ENCODE assay signal across 11 mouse cellular contexts in genomic region chr7:68917876-68918200, GRCm38 (mm10).
DNase-seq lines count a peak whose midpoint lies in the region; ATAC-seq and TF ChIP-seq lines count a peak whose summit lies in the region.
"Had no signal": no experiment of that assay in that cellular context is flagged by ENCODE, and none has a peak within 500 bp of the region (broad histone marks: within the 10 kb centered on the region; RNA-seq: fewer than 3 reads in every experiment).

No protein-coding gene starts in this region.

- no peak overlapping the region for H3K9ac ChIP-seq in heart, embryonic 14.5 days (ENCODE audit: low read length)
- H3K9ac ChIP-seq in lung, embryonic 14.5 days, result no peak overlapping the region
- H3K9ac ChIP-seq in stomach, embryonic 15.5 days, result no peak overlapping the region

- H3K9me3 ChIP-seq in heart, embryonic 14.5 days (ENCODE audit: control insufficient read depth, low read length), result no peaks in the 10 kb centered on the region
- no peaks in the 10 kb centered on the region for H3K9me3 ChIP-seq in lung, embryonic 14.5 days (ENCODE audit: low read depth, low read length)
- H3K9me3 ChIP-seq in limb, embryonic 10.5 days (replicated peaks), result no peaks in the 10 kb centered on the region
- no peaks in the 10 kb centered on the region for H3K9me3 ChIP-seq in stomach, embryonic 15.5 days

- no peak overlapping the region for H3K27ac ChIP-seq in heart, embryonic 14.5 days (replicated peaks in 1 of 2; ENCODE audit: control insufficient read depth in 1 of 2, insufficient read depth in 1 of 2, low read depth in 2 of 2, low read length in 2 of 2)
- H3K27ac ChIP-seq in lung, embryonic 14.5 days (ENCODE audit: low read depth), result no peak overlapping the region
- H3K27ac ChIP-seq in limb, embryonic 10.5 days, result no peak overlapping the region
- H3K27ac ChIP-seq in stomach, embryonic 15.5 days, result no peak overlapping the region
- H3K27ac ChIP-seq: hindbrain, postnatal 0 days; left cerebral cortex, adult 2 months had no signal

- peak overlapping the region; percentile 50 for H3K4me2 ChIP-seq in heart, embryonic 14.5 days (ENCODE audit: low read length)
- peak overlapping the region; percentile 47 for H3K4me2 ChIP-seq in lung, embryonic 14.5 days
- peak overlapping the region; percentile 37; the same call in 1 of the 2 replicates for H3K4me2 ChIP-seq in stomach, embryonic 15.5 days

- no peaks in the 10 kb centered on the region for H3K36me3 ChIP-seq in heart, embryonic 14.5 days (ENCODE audit: control insufficient read depth, insufficient read depth, low read length)
- H3K36me3 ChIP-seq in lung, embryonic 14.5 days (ENCODE audit: insufficient read depth), result no peaks in the 10 kb centered on the region
- H3K36me3 ChIP-seq in limb, embryonic 10.5 days, result no peaks in the 10 kb centered on the region
- H3K36me3 ChIP-seq in stomach, embryonic 15.5 days, result no peaks in the 10 kb centered on the region
- H3K36me3 ChIP-seq: G1E had no signal

- H3K27me3 ChIP-seq in heart, embryonic 14.5 days (ENCODE audit: control insufficient read depth, insufficient read depth, low read length), result no peaks in the 10 kb centered on the region
- no peaks in the 10 kb centered on the region for H3K27me3 ChIP-seq in lung, embryonic 14.5 days (ENCODE audit: insufficient read depth, low read length)
- no peaks in the 10 kb centered on the region for H3K27me3 ChIP-seq in limb, embryonic 10.5 days (ENCODE audit: low read depth, poor library complexity, severe bottlenecking)
- H3K27me3 ChIP-seq in stomach, embryonic 15.5 days (replicated peaks), result no peaks in the 10 kb centered on the region

- no peak for ATAC-seq in heart, embryonic 14.5 days (ENCODE audit: insufficient number of reproducible peaks, insufficient read depth, low FRiP score, low read depth)
- no peak for ATAC-seq in lung, embryonic 14.5 days (ENCODE audit: insufficient read depth)
- ATAC-seq in stomach, embryonic 15.5 days (ENCODE audit: insufficient read depth, low FRiP score, low read depth), result no peak
- ATAC-seq: hindbrain, postnatal 0 days had no signal

- H3K4me3 ChIP-seq in heart, embryonic 14.5 days (ENCODE audit: control insufficient read depth in 1 of 2, insufficient read depth in 1 of 2, low read depth in 1 of 2, low read length in 2 of 2), result no peak overlapping the region
- H3K4me3 ChIP-seq in lung, embryonic 14.5 days (ENCODE audit: low read depth, low read length), result no peak overlapping the region
- H3K4me3 ChIP-seq in limb, embryonic 10.5 days, result peak overlapping the region; percentile 34; the same call in 1 of the 2 replicates
- H3K4me3 ChIP-seq in stomach, embryonic 15.5 days (replicated peaks), result no peak overlapping the region
- H3K4me3 ChIP-seq: left cerebral cortex, adult 2 months had no signal

- no peak for DNase-seq in heart, adult 18-20 months
- no peak for DNase-seq in lung, embryonic 14.5 days
- no peak for DNase-seq in lung, adult 18-20 months
- no peak for DNase-seq in limb, embryonic 10.5 days (ENCODE audit: low spot score)
- no peak for DNase-seq in layer of hippocampus, postnatal 10 days (ENCODE audit: low spot score in 2 of 2)
- DNase-seq: adrenal gland, adult 8-10 months had no signal

- no peak for TF ChIP-seq CTCF in lung, embryonic 14.5 days (IDR thresholded peaks at IDR 0.05; ENCODE audit: low read depth)

- H3K4me1 ChIP-seq in heart, embryonic 14.5 days (ENCODE audit: control insufficient read depth in 2 of 2, insufficient read depth in 2 of 2, low read length in 2 of 2), result peaks cover 0 to 5% of the 10 kb centered on the region in 2 experiments; a peak in 1 of 4 replicates
- peaks cover 11% of the 10 kb centered on the region; the same call in 1 of the 2 replicates for H3K4me1 ChIP-seq in lung, embryonic 14.5 days (ENCODE audit: insufficient read depth)
- H3K4me1 ChIP-seq in limb, embryonic 10.5 days, result peaks cover 59% of the 10 kb centered on the region
- no peaks in the 10 kb centered on the region; the same call in 1 of the 2 replicates for H3K4me1 ChIP-seq in stomach, embryonic 15.5 days

- 26% methylated on average over 2 of the region's 2 CpGs for WGBS in heart, embryonic 14.5 days
- WGBS in lung, embryonic 14.5 days, result 2% methylated on average over 2 of the region's 2 CpGs
- WGBS in limb, embryonic 10.5 days, result 1% methylated on average over 2 of the region's 2 CpGs
- 9% methylated on average over 2 of the region's 2 CpGs for WGBS in stomach, embryonic 15.5 days
